Mouse (Mus musculus): Measurements from ENCODE around the gene Atoh8. TPM values are rescaled to one million over a fixed set of nuclear protein-coding genes. Genes with fewer than 3 reads are reported as not detected.

Gene Atoh8
- polyA plus RNA-seq, 1 experiment from 2014 or later: 4.5 TPM

DNA sequence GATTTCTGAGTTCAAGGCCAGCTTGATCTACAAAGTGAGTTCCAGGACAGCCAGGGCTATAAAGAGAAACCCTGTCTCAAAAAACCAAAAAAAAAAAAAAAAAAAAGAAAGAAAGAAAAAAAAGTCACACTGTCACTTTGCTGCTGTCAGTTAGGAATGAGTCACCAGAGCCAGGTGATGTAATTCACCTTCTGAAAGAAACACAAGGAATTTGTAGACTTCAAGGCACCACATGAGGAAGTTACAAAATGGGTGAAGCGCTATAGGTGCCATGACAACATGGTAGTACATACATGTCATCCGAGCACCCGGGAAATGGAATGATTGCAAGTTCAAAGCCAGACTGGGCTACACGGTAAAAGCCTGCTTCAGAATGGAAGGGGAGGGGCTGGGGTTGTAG lies 14.6 kb upstream of the Atoh8 start:
- no peaks in the 10 kb centered on the region for H3K4me1 ChIP-seq (replicated peaks; ENCODE audit: control insufficient read depth, insufficient read depth, low read length)
- no peak for TF ChIP-seq CTCF (IDR thresholded peaks at IDR 0.05; ENCODE audit: low read depth)
- no peak for ATAC-seq
- H3K36me3 ChIP-seq (ENCODE audit: control insufficient read depth, insufficient read depth): no peaks in the 10 kb centered on the region
- H3K27ac ChIP-seq (ENCODE audit: low read depth, low read length): no peak overlapping the region
- WGBS: 90% methylated on average over 4 of the region's 4 CpGs
- H3K4me3 ChIP-seq (ENCODE audit: low read depth, low read length): no peak overlapping the region
- no peak overlapping the region for H3K9ac ChIP-seq (ENCODE audit: low read depth, low read length)
- no peaks in the 10 kb centered on the region for H3K27me3 ChIP-seq (replicated peaks; ENCODE audit: control insufficient read depth, insufficient read depth, low read length)
- no peaks in the 10 kb centered on the region for H3K9me3 ChIP-seq (ENCODE audit: control insufficient read depth)
- H3K4me2 ChIP-seq (replicated peaks; ENCODE audit: low read depth): no peak overlapping the region

- ATAC-seq: no peak
- no peaks in the 10 kb centered on the region for H3K9me3 ChIP-seq (ENCODE audit: control insufficient read depth)
- 66% methylated on average over 15 of the region's 15 CpGs for WGBS
Observed at GRCm38 (mm10) chr6:72248150-72248914, 13.0 kb upstream of the Atoh8 start.

GRCm38 (mm10) chr6:72246303-72246702 lies 10.9 kb upstream of the Atoh8 start:
- Histone ChIP-seq H3K27me3 (replicated peaks; ENCODE audit: control insufficient read depth, insufficient read depth, low read length) (no peaks in the 10 kb centered on the region), H3K9ac (ENCODE audit: low read depth, low read length) (no peak overlapping the region), H3K9me3 (ENCODE audit: control insufficient read depth) (no peaks in the 10 kb centered on the region), H3K4me2 (replicated peaks; ENCODE audit: low read depth) (no peak overlapping the region), H3K4me3 (ENCODE audit: low read depth, low read length) (no peak overlapping the region), H3K4me1 (replicated peaks; ENCODE audit: control insufficient read depth, insufficient read depth, low read length) (no peaks in the 10 kb centered on the region), H3K27ac (ENCODE audit: low read depth, low read length) (no peak overlapping the region), H3K36me3 (ENCODE audit: control insufficient read depth, insufficient read depth) (no peaks in the 10 kb centered on the region)
- TF ChIP-seq CTCF (IDR thresholded peaks at IDR 0.05; ENCODE audit: low read depth): no peak
- 83% methylated on average over 6 of the region's 6 CpGs for whole genome bisulfite sequencing
- no peak for ATAC-seq

More at GRCm38 (mm10) chr6:72248150-72248914, 13.0 kb upstream of the Atoh8 start:
- Histone ChIP-seq H3K4me1 (replicated peaks; ENCODE audit: control insufficient read depth, insufficient read depth, low read length) (no peaks in the 10 kb centered on the region), H3K4me3 (ENCODE audit: low read depth, low read length) (no peak overlapping the region), H3K9ac (ENCODE audit: low read depth, low read length) (no peak overlapping the region), H3K27me3 (replicated peaks; ENCODE audit: control insufficient read depth, insufficient read depth, low read length) (no peaks in the 10 kb centered on the region), H3K27ac (ENCODE audit: low read depth, low read length) (no peak overlapping the region), H3K4me2 (replicated peaks; ENCODE audit: low read depth) (no peak overlapping the region), H3K36me3 (ENCODE audit: control insufficient read depth, insufficient read depth) (no peaks in the 10 kb centered on the region)
- TF ChIP-seq CTCF (IDR thresholded peaks at IDR 0.05; ENCODE audit: low read depth): no peak

- TF ChIP-seq CTCF (IDR thresholded peaks at IDR 0.05; ENCODE audit: low read depth): 0 out of 2 replicates have a peak, but pooled peaks have one; percentile 10
- ATAC-seq: no peak
- H3K4me2 ChIP-seq (replicated peaks; ENCODE audit: low read depth): no peak overlapping the region; the same call in 1 of the 2 replicates
Observed at GRCm38 (mm10) chr6:72244569-72245285, 9.3 kb upstream of the Atoh8 start.

GRCm38 (mm10) chr6:72244144-72244549 lies 8.8 kb upstream of the Atoh8 start:
- H3K4me3 ChIP-seq (ENCODE audit: low read depth, low read length): no peak overlapping the region
- no peaks in the 10 kb centered on the region for H3K4me1 ChIP-seq (replicated peaks; ENCODE audit: control insufficient read depth, insufficient read depth, low read length)
- H3K9ac ChIP-seq (ENCODE audit: low read depth, low read length): no peak overlapping the region
- TF ChIP-seq CTCF (IDR thresholded peaks at IDR 0.05; ENCODE audit: low read depth): no peak
- H3K27me3 ChIP-seq (replicated peaks; ENCODE audit: control insufficient read depth, insufficient read depth, low read length): no peaks in the 10 kb centered on the region
- H3K27ac ChIP-seq (ENCODE audit: low read depth, low read length): no peak overlapping the region
- H3K4me2 ChIP-seq (replicated peaks; ENCODE audit: low read depth): no peak overlapping the region; the same call in 1 of the 2 replicates
- WGBS: 6% methylated on average over 9 of the region's 9 CpGs
- no peaks in the 10 kb centered on the region for H3K36me3 ChIP-seq (ENCODE audit: control insufficient read depth, insufficient read depth)
- no peaks in the 10 kb centered on the region for H3K9me3 ChIP-seq (ENCODE audit: control insufficient read depth)
- ATAC-seq: no peak

More at GRCm38 (mm10) chr6:72244569-72245285, 9.3 kb upstream of the Atoh8 start:
- Histone ChIP-seq H3K4me3 (ENCODE audit: low read depth, low read length) (no peak overlapping the region), H3K27me3 (replicated peaks; ENCODE audit: control insufficient read depth, insufficient read depth, low read length) (no peaks in the 10 kb centered on the region), H3K36me3 (ENCODE audit: control insufficient read depth, insufficient read depth) (no peaks in the 10 kb centered on the region), H3K27ac (ENCODE audit: low read depth, low read length) (peak overlapping the region; percentile 51; the same call in 1 of the 2 replicates), H3K4me1 (replicated peaks; ENCODE audit: control insufficient read depth, insufficient read depth, low read length) (no peaks in the 10 kb centered on the region), H3K9me3 (ENCODE audit: control insufficient read depth) (no peaks in the 10 kb centered on the region), H3K9ac (ENCODE audit: low read depth, low read length) (no peak overlapping the region)
- 49% methylated on average over 20 of the region's 20 CpGs for WGBS

- Histone ChIP-seq H3K4me3 (ENCODE audit: low read depth, low read length) (no peak overlapping the region), H3K9me3 (ENCODE audit: control insufficient read depth) (no peaks in the 10 kb centered on the region), H3K9ac (ENCODE audit: low read depth, low read length) (no peak overlapping the region), H3K27ac (ENCODE audit: low read depth, low read length) (no peak overlapping the region), H3K36me3 (ENCODE audit: control insufficient read depth, insufficient read depth) (no peaks in the 10 kb centered on the region), H3K4me2 (replicated peaks; ENCODE audit: low read depth) (no peak overlapping the region), H3K27me3 (replicated peaks; ENCODE audit: control insufficient read depth, insufficient read depth, low read length) (0 out of 2 replicates have a peak, but pooled peaks cover 4% of the 10 kb centered on the region), H3K4me1 (replicated peaks; ENCODE audit: control insufficient read depth, insufficient read depth, low read length) (no peaks in the 10 kb centered on the region)
- 87% methylated on average over 13 of the region's 13 CpGs for WGBS
- no peak for TF ChIP-seq CTCF (IDR thresholded peaks at IDR 0.05; ENCODE audit: low read depth)
- ATAC-seq: no peak
Observed at GRCm38 (mm10) chr6:72242532-72243320, 7.3 kb upstream of the Atoh8 start.

Data from intestine, postnatal 0 days (tissue).